Mouse (Mus musculus) liver, embryonic 14.5 days (tissue): ENCODE measurements around the gene Nepro. TPM values are rescaled to one million over a fixed set of nuclear protein-coding genes. Genes with fewer than 3 reads are reported as not detected.

ENCODE experiments used
- ATAC-seq: fragments of 200-750 bp; cut with Nextera tagmentation; 2 replicates; pipeline ENCODE4 v1.8.0; 2017; ENCODE audit warnings: moderate number of reproducible peaks, mild to moderate bottlenecking, moderate library complexity; ENCODE audit not compliant: insufficient read depth
- DNase-seq, 3 experiments: peaks; one replicate each; pipeline ENCODE4 v3.0.0-alpha.2; 2012 to 2013; ENCODE audit warnings: low read depth in 3 of 3, low spot score in 3 of 3
- H3K27ac ChIP-seq: fragments of 300-500 bp; sonication (generic); 2 replicates; pipeline ENCODE4 v1.5.1; 2014; ENCODE audit warnings: moderate library complexity, mild to moderate bottlenecking, control low read depth, inconsistent platforms
- H3K27me3 ChIP-seq: fragments of 300-500 bp; sonication (generic); 2 replicates; pipeline ENCODE4 v1.6.1; 2014; ENCODE audit warnings: mild to moderate bottlenecking, low read length, moderate library complexity; ENCODE audit not compliant: control insufficient read depth, insufficient read depth
- H3K36me3 ChIP-seq: fragments of 300-500 bp; sonication (generic); replicated peaks from 2 replicates; pipeline ENCODE4 v1.6.1; 2014; ENCODE audit warnings: low read depth; ENCODE audit not compliant: control insufficient read depth, insufficient read depth
- H3K4me1 ChIP-seq, 2 experiments: fragments of 200-500 bp in 1 of 2; fragments of 300-500 bp in 1 of 2; sonication (generic) in 1 of 2; replicated peaks; 2 replicates each; pipeline ENCODE4 v1.6.1; 2012 to 2014; ENCODE audit warnings: antibody characterized with exemption in 1 of 2, inconsistent platforms in 1 of 2, low read length in 1 of 2; ENCODE audit not compliant: control insufficient read depth in 2 of 2, insufficient read depth in 2 of 2
- H3K4me2 ChIP-seq: fragments of 300-500 bp; sonication (generic); 2 replicates; pipeline ENCODE4 v1.6.1; 2014; ENCODE audit warnings: low read depth, mild to moderate bottlenecking, control low read depth, moderate library complexity
- H3K4me3 ChIP-seq, 2 experiments: fragments of 200-500 bp in 1 of 2; fragments of 300-500 bp in 1 of 2; sonication (generic) in 1 of 2; 2 replicates each; pipeline ENCODE4 v1.5.1; 2012 to 2014; ENCODE audit warnings: low read depth in 2 of 2, low read length in 2 of 2, mild to moderate bottlenecking in 2 of 2, control low read depth in 1 of 2, inconsistent platforms in 1 of 2, moderate library complexity in 1 of 2; ENCODE audit not compliant: insufficient read depth in 1 of 2
- H3K9ac ChIP-seq: fragments of 300-500 bp; sonication (generic); replicated peaks from 2 replicates; pipeline ENCODE4 v1.6.1; 2014; ENCODE audit warnings: mild to moderate bottlenecking, control low read depth, moderate library complexity
- H3K9me3 ChIP-seq: fragments of 300-500 bp; sonication (generic); 2 replicates; pipeline ENCODE4 v1.6.1; 2016; ENCODE audit warnings: low read length, mixed read lengths; ENCODE audit not compliant: control insufficient read depth
- CTCF ChIP-seq: IDR thresholded peaks from 2 replicates; pipeline ENCODE4 v1.5.1; 2016; ENCODE audit warnings: antibody characterized with exemption, low read depth, control low read depth
- EP300 ChIP-seq: IDR thresholded peaks from 2 replicates; pipeline ENCODE4 v1.6.1; 2016; ENCODE audit warnings: antibody characterized with exemption, low read depth
- WGBS: fragments of 180-500 bp; shearing (Covaris S2); extraction: QIAGEN DNeasy Blood & Tissue Kit; methylation state at CpG from one replicate; pipeline ENCODE4 v1.1.7; 2014; ENCODE audit not compliant: insufficient replicate concordance; 5-methylcytosine and 5-hydroxymethylcytosine counted together
- polyA plus RNA-seq, 2 experiments: library from polyadenylated mRNA; depleted of rRNA in 1 of 2; stranded (reverse) in 1 of 2; unstranded in 1 of 2; fragments of >200 nt; fragmentation: Nextera tagmentation in 1 of 2; extraction: Ambion mirVana in 1 of 2; gene quantifications; 2 replicates each; pipeline versions ENCODE4 v1.2.1 to v1.2.3; 2012 to 2014

Nepro gene
- polyA plus RNA-seq, 2 experiments, result 2.4 to 3.9 TPM

DNA sequence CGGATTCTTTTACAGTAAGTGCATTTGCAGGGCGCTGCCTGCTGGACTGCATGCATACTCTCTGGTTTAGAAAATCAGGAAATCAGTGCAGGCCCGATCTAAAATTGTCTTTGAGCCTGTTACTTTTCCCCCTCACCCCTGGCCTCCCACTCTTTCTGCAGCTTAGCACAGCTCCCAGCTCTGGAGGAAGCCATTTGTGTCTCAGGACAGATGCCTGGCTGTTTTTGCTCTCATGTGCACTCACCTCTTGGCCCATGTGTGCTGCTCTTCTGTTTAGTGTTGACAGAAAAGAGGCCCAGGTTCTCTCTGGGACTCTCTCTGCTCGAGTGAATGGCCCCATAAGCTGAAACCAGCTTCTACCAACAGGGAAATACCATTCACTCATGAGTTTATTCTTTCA is 20.6 kb upstream of the Nepro start:
- no peak overlapping the region for H3K4me3 ChIP-seq
- H3K27ac ChIP-seq, result no peak overlapping the region
- 49% methylated on average over 4 of the region's 4 CpGs for WGBS
- H3K9ac ChIP-seq, result no peak overlapping the region
- no peak for TF ChIP-seq EP300
- TF ChIP-seq CTCF, result no peak
- H3K9me3 ChIP-seq, result no peaks in the 10 kb centered on the region
- no peaks in the 10 kb centered on the region for H3K36me3 ChIP-seq
- no peak for ATAC-seq
- no peak overlapping the region for H3K4me2 ChIP-seq
- DNase-seq, result no peak
- no peaks in the 10 kb centered on the region for H3K27me3 ChIP-seq
- H3K4me1 ChIP-seq, result no peaks in the 10 kb centered on the region

DNA sequence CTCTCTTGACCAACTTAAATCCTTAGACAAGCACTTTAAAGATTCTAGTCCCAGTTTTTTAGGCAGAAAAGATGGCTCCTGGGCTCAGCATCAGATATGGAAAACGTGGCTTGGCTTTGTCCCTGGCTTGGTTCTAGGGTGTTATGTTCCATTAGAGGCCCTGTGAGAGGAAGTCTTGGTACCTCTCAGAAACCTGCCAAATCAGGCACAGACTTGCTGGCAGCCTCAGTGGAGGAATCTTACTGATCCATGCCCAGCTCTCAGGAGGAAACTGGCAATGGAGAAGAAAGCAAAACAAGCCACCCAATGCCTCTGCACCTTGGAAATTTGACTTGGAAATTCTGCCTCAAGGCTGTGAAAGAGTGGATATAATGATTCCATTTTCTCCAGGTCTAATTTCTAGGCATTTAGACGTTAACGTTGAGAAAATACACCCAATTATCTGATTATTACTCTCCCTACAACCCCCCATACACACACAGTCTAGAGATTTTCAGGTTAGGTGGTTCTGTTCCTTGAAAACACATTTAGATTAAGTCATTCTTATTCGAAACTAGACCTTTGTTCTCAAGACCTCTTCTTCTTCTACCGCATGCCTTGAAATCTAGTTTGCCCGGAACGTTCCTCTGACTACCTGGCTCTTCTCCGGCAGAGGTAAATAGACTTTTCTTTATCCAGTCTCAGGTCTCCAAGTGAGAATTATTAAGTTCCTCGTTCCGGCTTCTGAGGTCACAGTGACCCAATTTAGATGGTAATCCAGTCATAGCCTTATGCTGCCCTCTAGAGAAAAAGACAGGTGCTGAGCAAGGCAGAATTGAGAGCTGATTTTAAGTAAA is 7.6 kb upstream of the Nepro start:
- no peaks in the 10 kb centered on the region for H3K4me1 ChIP-seq
- no peak overlapping the region for H3K9ac ChIP-seq
- no peaks in the 10 kb centered on the region for H3K9me3 ChIP-seq
- H3K27me3 ChIP-seq, result no peaks in the 10 kb centered on the region
- no peak for ATAC-seq
- 43% methylated on average over 10 of the region's 10 CpGs for WGBS
- no peak for DNase-seq
- no peak overlapping the region for H3K4me3 ChIP-seq
- no peak for TF ChIP-seq EP300
- no peak; the same call in 1 of the 2 replicates for TF ChIP-seq CTCF
- H3K36me3 ChIP-seq, result no peaks in the 10 kb centered on the region
- no peak overlapping the region for H3K4me2 ChIP-seq
- H3K27ac ChIP-seq, result no peak overlapping the region

DNA sequence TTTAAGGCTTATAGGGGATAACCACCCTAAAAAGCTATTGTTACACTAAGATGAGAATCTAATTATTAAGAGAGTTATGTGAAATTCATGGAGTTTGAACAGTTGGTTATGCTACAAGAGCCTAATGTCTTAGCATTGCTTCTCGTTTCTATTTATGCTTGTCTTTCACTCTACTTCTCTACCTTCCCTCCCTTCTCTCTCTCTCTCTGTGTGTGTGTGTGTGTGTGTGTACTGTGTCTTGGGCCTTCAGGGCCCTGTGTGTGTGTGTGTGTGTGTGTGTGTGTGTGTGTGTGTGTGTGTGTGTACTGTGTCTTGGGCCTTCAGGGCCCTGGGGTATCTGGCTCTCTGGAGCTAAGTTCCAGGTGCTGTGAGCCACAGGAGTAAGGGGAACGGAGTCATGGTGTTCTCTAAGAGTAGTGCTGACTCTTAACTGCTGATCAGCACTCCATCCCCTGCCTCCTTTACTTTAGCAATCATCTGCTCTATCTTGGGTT is 6.9 kb upstream of the Nepro start:
- Histone ChIP-seq H3K9ac (no peak overlapping the region), H3K4me3 (no peak overlapping the region), H3K4me1 (no peaks in the 10 kb centered on the region), H3K27me3 (no peaks in the 10 kb centered on the region), H3K27ac (no peak overlapping the region), H3K9me3 (no peaks in the 10 kb centered on the region), H3K4me2 (no peak overlapping the region), H3K36me3 (no peaks in the 10 kb centered on the region)
- WGBS, result 51% methylated on average over 2 of the region's 2 CpGs
- TF ChIP-seq CTCF, result no peak
- DNase-seq (no peak), ATAC-seq (no peak)

DNA sequence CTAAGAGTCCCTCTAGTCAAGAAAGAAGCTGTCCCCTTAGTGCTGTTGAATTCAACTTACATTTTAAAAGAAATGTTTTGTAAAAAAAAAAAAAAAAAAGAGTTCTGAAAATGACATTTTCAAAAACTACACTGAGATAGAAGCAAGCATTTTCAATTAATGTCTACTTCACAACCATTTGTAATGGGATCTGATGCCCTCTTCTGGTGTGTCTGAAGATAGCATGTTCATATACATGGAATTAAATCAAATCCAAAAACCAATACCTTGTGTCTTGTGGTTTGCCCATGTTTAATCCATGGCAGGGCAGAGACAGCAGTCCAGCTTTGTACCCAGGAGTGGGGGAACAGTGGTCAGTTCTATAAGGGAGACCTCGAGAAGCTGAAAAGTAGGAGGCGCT is 6.3 kb upstream of the Nepro start:
- ATAC-seq, result no peak

DNA sequence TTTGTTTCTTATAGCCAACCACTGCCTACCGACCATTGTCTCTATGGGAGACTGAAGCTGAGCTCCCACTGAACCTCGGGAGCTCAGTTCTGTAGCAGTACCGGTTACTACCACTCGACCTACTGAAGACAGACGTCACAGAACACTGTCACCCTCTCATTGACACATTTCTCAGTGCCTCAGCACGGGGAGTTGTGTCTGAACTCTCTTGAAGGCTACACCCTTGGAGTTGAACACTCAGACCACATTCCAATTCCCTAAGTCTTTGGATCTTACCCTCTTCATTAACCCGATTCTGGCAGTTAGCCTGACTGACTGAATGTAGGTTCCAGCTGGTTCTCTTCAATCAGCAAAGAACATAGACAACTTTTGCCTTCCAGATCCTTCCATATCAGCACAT is 4.8 kb upstream of the Nepro start:
- H3K36me3 ChIP-seq, result no peaks in the 10 kb centered on the region
- no peak for DNase-seq
- peaks cover 4 to 10% of the 10 kb centered on the region in 2 experiments; a peak in 3 of 4 replicates for H3K4me1 ChIP-seq
- H3K4me2 ChIP-seq, result no peak overlapping the region
- 64% methylated on average over 7 of the region's 7 CpGs for WGBS
- TF ChIP-seq EP300, result no peak
- TF ChIP-seq CTCF, result no peak
- H3K27ac ChIP-seq, result no peak overlapping the region
- no peak overlapping the region for H3K4me3 ChIP-seq
- H3K9me3 ChIP-seq, result no peaks in the 10 kb centered on the region
- no peaks in the 10 kb centered on the region for H3K27me3 ChIP-seq
- ATAC-seq, result no peak
- H3K9ac ChIP-seq, result no peak overlapping the region

More for the DNA sequence above, 6.3 kb upstream of the Nepro start:
- Histone ChIP-seq H3K36me3 (no peaks in the 10 kb centered on the region), H3K27me3 (no peaks in the 10 kb centered on the region), H3K4me3 (no peak overlapping the region), H3K27ac (no peak overlapping the region), H3K9ac (no peak overlapping the region), H3K4me2 (no peak overlapping the region), H3K4me1 (peaks cover 3% of the 10 kb centered on the region in 2 experiments; a peak in 3 of 4 replicates), H3K9me3 (no peaks in the 10 kb centered on the region)
- no peak for DNase-seq
- TF ChIP-seq CTCF (no peak), EP300 (no peak)
- 68% methylated on average over 2 of the region's 2 CpGs for WGBS
